Mouse (Mus musculus) hematopoietic stem cell, adult 5-6 weeks (primary cell): Measurements from ENCODE around the gene Plaur. TPM values are rescaled to one million over a fixed set of nuclear protein-coding genes. Genes with fewer than 3 reads are reported as not detected.
A peak's percentile ranks its signal among the peaks of the same experiment; 100 is the strongest.

ENCODE experiments used
- ATAC-seq, 2 experiments: fragments of 125-278 bp in 1 of 2; replicated peaks in 1 of 2; 2 replicates each; pipeline ENCODE4 v1.8.0; 2016 to 2017; ENCODE audit warnings: inconsistent platforms in 2 of 2, mild to moderate bottlenecking in 2 of 2, moderate number of reproducible peaks in 2 of 2, low read depth in 1 of 2, moderate TSS enrichment in 1 of 2; ENCODE audit not compliant: low FRiP score in 2 of 2, poor library complexity in 2 of 2, severe bottlenecking in 2 of 2, insufficient read depth in 1 of 2, low TSS enrichment in 1 of 2
- total RNA-seq: library from RNA; stranded (forward); fragments of 172-1452, 232-1000 nt; gene quantifications from 2 replicates; pipeline ENCODE4 v1.2.3, GENCODE M21; 2017

Gene Plaur
- total RNA-seq, 1 experiment from 2014 or later: 37.1 TPM

GRCm38 (mm10) chr7:24439891-24440290 lies 22.4 kb upstream of the Plaur start:
- ATAC-seq: no peak

GRCm38 (mm10) chr7:24441785-24442184 lies 20.5 kb upstream of the Plaur start:
- peak; percentile 93 to 94 for ATAC-seq

- ATAC-seq: peak in 1 of 2 experiments; percentile 63; a peak in 2 of 4 replicates
Measured at GRCm38 (mm10) chr7:24442313-24442712, 20.0 kb upstream of the Plaur start.

GRCm38 (mm10) chr7:24445266-24445926 lies 16.9 kb upstream of the Plaur start:
- peak; percentile 31 to 48; a peak in 3 of 4 replicates for ATAC-seq

- no peak for ATAC-seq
Measured at GRCm38 (mm10) chr7:24446697-24447340, 15.5 kb upstream of the Plaur start.

- ATAC-seq: peak in 1 of 2 experiments; percentile 17; a peak in 1 of 4 replicates
Measured at GRCm38 (mm10) chr7:24448782-24449517, 13.3 kb upstream of the Plaur start.

GRCm38 (mm10) chr7:24450585-24451017 lies 11.7 kb upstream of the Plaur start:
- peak; percentile 56 to 64 for ATAC-seq

- 0 out of 4 replicates have a peak, but pooled peaks of 1 of the 2 experiments have one; percentile 8 for ATAC-seq
Measured at GRCm38 (mm10) chr7:24451855-24452311, 10.4 kb upstream of the Plaur start, which contains the start of gene Irgc1. Irgc1 (minus strand) TSS chr7:24452297.

- no peak for ATAC-seq
Measured at GRCm38 (mm10) chr7:24454199-24454598, 8.1 kb upstream of the Plaur start.

- no peak for ATAC-seq
Measured at GRCm38 (mm10) chr7:24455726-24456125, 6.6 kb upstream of the Plaur start.

GRCm38 (mm10) chr7:24457726-24458370 lies 4.4 kb upstream of the Plaur start:
- ATAC-seq: peak; percentile 85 to 86

GRCm38 (mm10) chr7:24459440-24459839 lies 2.8 kb upstream of the Plaur start:
- ATAC-seq: no peak

- ATAC-seq: no peak; a peak in 1 of 4 replicates
Measured at GRCm38 (mm10) chr7:24459843-24460242, 2.4 kb upstream of the Plaur start.

- ATAC-seq: no peak
Measured at GRCm38 (mm10) chr7:24461376-24462051, 770 bp upstream of the Plaur start.

- peak in 1 of 2 experiments; percentile 15; a peak in 1 of 4 replicates for ATAC-seq
Measured at GRCm38 (mm10) chr7:24466835-24467234, 4.6 kb downstream of the Plaur start.

- ATAC-seq: no peak
Measured at GRCm38 (mm10) chr7:24467886-24468285, 5.6 kb downstream of the Plaur start.

- ATAC-seq: no peak
Measured at GRCm38 (mm10) chr7:24469126-24469525, 6.8 kb downstream of the Plaur start.
